7 mouse cellular contexts compared by ENCODE assay signal in the genomic region with DNA sequence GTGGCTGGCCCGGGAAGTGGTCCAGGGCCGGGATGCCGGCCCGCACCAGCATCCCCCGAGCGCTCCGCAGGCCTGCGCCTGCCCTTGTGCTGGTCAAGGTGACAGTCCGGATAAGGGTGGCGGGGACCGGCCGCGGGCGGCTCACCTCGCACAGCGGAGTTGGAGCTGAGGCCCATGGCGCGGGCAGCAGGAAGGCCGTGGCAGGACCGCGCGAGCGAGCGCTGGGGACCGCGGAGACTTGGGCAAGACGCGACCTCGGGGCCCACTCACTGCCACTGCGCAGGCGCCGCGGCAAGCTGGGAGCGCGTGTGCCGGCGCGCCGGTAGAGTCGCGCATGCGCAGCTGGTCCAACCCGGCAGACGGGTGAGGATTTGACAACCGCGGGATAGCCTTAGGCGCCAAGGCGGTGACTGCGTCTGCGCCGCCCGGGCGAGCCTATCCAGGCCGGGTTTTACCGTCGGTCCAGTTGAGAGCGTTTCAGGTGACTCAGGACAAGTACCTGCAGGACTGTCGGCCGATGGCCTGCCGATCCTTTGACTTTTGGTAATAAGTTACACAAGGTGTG. TPM values are rescaled to one million over a fixed set of nuclear protein-coding genes. Genes with fewer than 3 reads are reported as not detected.
DNase-seq lines count a peak whose midpoint lies in the region; ATAC-seq and TF ChIP-seq lines count a peak whose summit lies in the region.

A gene (minus strand): TSS at position 376 of the 565 bp plus-strand sequence.

- TF ChIP-seq POLR2A in small intestine, adult 2 months (IDR thresholded peaks at IDR 0.05; ENCODE audit: low read depth, low read length), result peak; percentile 54; the same call in 1 of the 2 replicates

- peak; percentile 92 for DNase-seq in adrenal gland, adult 8-10 months
- peak; percentile 94 for DNase-seq in embryo, embryonic 9.5 days (ENCODE audit: extremely low spot score)
- no peak for DNase-seq in gonadal fat pad, adult 2 months (ENCODE audit: low read depth)
- DNase-seq in left cerebral cortex, postnatal 4 days, result peak; percentile 97

- ATAC-seq in intestine, postnatal 0 days, result peak; percentile 76
- ATAC-seq in midbrain, embryonic 12.5 days (ENCODE audit: low FRiP score, low read depth), result peak; percentile 70

- WGBS in intestine, postnatal 0 days, result under 1% methylated on average over 60 of the region's 60 CpGs
- WGBS in midbrain, embryonic 12.5 days, result under 1% methylated on average over 60 of the region's 60 CpGs
- under 1% methylated on average over 60 of the region's 60 CpGs for WGBS in small intestine, adult 2 months

- peaks cover 5% of the 10 kb centered on the region; the same call in 1 of the 2 replicates for H3K4me1 ChIP-seq in intestine, postnatal 0 days (replicated peaks; ENCODE audit: control insufficient read depth, insufficient read depth, low read length)
- peaks cover 39% of the 10 kb centered on the region for H3K4me1 ChIP-seq in midbrain, embryonic 12.5 days
- H3K4me1 ChIP-seq in small intestine, adult 2 months (ENCODE audit: control insufficient read depth, insufficient read depth, insufficient read length, low read length), result peaks cover 24% of the 10 kb centered on the region

- no peak for TF ChIP-seq CTCF in intestine, postnatal 0 days (IDR thresholded peaks at IDR 0.05; ENCODE audit: low read depth)
- TF ChIP-seq CTCF in small intestine, adult 2 months (IDR thresholded peaks at IDR 0.05; ENCODE audit: extremely low read depth, insufficient read length, insufficient replicate concordance, low read depth, low read length), result no peak

- intact Hi-C loops in left cerebral cortex, postnatal 4 days (cut with DNase I), result no loop called here

- peak within 1 kb of the TSS; percentile 88 for H3K27ac ChIP-seq in intestine, postnatal 0 days (ENCODE audit: low read depth, low read length)
- peak within 1 kb of the TSS; percentile 71 for H3K27ac ChIP-seq in midbrain, embryonic 12.5 days (replicated peaks)
- H3K27ac ChIP-seq in small intestine, adult 2 months (ENCODE audit: insufficient read depth, low read depth, low read length), result peak within 1 kb of the TSS; percentile 72

- no peaks in the 10 kb centered on the region for H3K27me3 ChIP-seq in intestine, postnatal 0 days (replicated peaks; ENCODE audit: control insufficient read depth, insufficient read depth, low read length)
- H3K27me3 ChIP-seq in midbrain, embryonic 12.5 days, result no peaks in the 10 kb centered on the region
- H3K27me3 ChIP-seq in small intestine, adult 2 months (ENCODE audit: control insufficient read depth, insufficient read depth, low read length), result no peaks in the 10 kb centered on the region

- H3K4me3 ChIP-seq in intestine, postnatal 0 days (ENCODE audit: low read depth, low read length), result peak within 1 kb of the TSS; percentile 66
- H3K4me3 ChIP-seq in midbrain, embryonic 12.5 days, result peak within 1 kb of the TSS; percentile 88
- H3K4me3 ChIP-seq in small intestine, adult 2 months (ENCODE audit: low read depth, low read length), result peak within 1 kb of the TSS; percentile 92

- H3K36me3 ChIP-seq in intestine, postnatal 0 days (ENCODE audit: control insufficient read depth, insufficient read depth), result no peaks in the 10 kb centered on the region
- no peaks in the 10 kb centered on the region for H3K36me3 ChIP-seq in midbrain, embryonic 12.5 days
- no peaks in the 10 kb centered on the region for H3K36me3 ChIP-seq in small intestine, adult 2 months (ENCODE audit: control insufficient read depth, insufficient read depth, low read length)

- peak within 1 kb of the TSS; percentile 70 for H3K9ac ChIP-seq in intestine, postnatal 0 days (ENCODE audit: low read depth, low read length)
- H3K9ac ChIP-seq in midbrain, embryonic 12.5 days (replicated peaks), result peak within 1 kb of the TSS; percentile 90

- H3K9me3 ChIP-seq in intestine, postnatal 0 days (ENCODE audit: control insufficient read depth), result no peaks in the 10 kb centered on the region
- no peaks in the 10 kb centered on the region for H3K9me3 ChIP-seq in midbrain, embryonic 12.5 days

- peak within 1 kb of the TSS; percentile 87 for H3K4me2 ChIP-seq in intestine, postnatal 0 days (replicated peaks; ENCODE audit: low read depth)
- peak within 1 kb of the TSS; percentile 71 for H3K4me2 ChIP-seq in midbrain, embryonic 12.5 days (replicated peaks)

RNA-seq across cellular contexts. Expression of the gene that starts here (rescaled TPM):
- total RNA-seq in adrenal gland, adult 8-10 months (2022), result 100 to 1,000 TPM in 1 of 4 experiments, 10 to 100 TPM in 3; 43.8 to 104 (median 72.0) TPM
- 62.2 and 76.4 TPM in 2 replicates for polyA plus RNA-seq in gonadal fat pad, adult 2 months (2012; rRNA removed)
- 197 and 204 TPM in 2 replicates for polyA plus RNA-seq in intestine, postnatal 0 days (2015; fragmentation: Nextera tagmentation; extraction: Ambion mirVana)
- total RNA-seq in left cerebral cortex, postnatal 4 days (2021), result 100 to 1,000 TPM; 110 TPM
- polyA plus RNA-seq in midbrain, embryonic 12.5 days (2016; fragmentation: Nextera tagmentation; extraction: Ambion mirVana), result 159 and 163 TPM in 2 replicates
- 47.2 and 75.8 TPM in 2 replicates for polyA plus RNA-seq in small intestine, adult 2 months (2012; rRNA removed)
